8 mouse cellular contexts compared by ENCODE assay signal in genomic region chr2:69205791-69206351, GRCm38 (mm10). TPM values are rescaled to one million over a fixed set of nuclear protein-coding genes. Genes with fewer than 3 reads are reported as not detected.
A peak's percentile ranks its signal among the peaks of the same experiment; 100 is the strongest.
DNase-seq lines count a peak whose midpoint lies in the region; ATAC-seq lines count a peak whose summit lies in the region.

Spc25 (minus strand) TSS chr2:69206194.

- peak within 1 kb of the TSS; percentile 86 for H3K4me2 ChIP-seq in hindbrain, embryonic 12.5 days (replicated peaks)

- peak within 1 kb of the TSS; percentile 86 for H3K4me3 ChIP-seq in hindbrain, embryonic 12.5 days

- peaks cover 10% of the 10 kb centered on the region for H3K4me1 ChIP-seq in hindbrain, embryonic 12.5 days

- peak; percentile 99 for ATAC-seq in hindbrain, embryonic 12.5 days (ENCODE audit: low FRiP score)

- WGBS in hindbrain, embryonic 12.5 days, result under 1% methylated on average over 45 of the region's 46 CpGs

- H3K9ac ChIP-seq in hindbrain, embryonic 12.5 days, result peak within 1 kb of the TSS; percentile 71

- peak; percentile 96 for DNase-seq in NIH3T3 (ENCODE audit: low read depth)
- peak; percentile 93 for DNase-seq in cerebellum, postnatal 10 days
- peak; percentile 86 to 89 for DNase-seq in frontal cortex, postnatal 10 days (ENCODE audit: low spot score in 2 of 2)
- DNase-seq in layer of hippocampus, postnatal 14 days (ENCODE audit: low spot score in 2 of 2), result peak; percentile 81 to 94
- DNase-seq in lung, postnatal 14 days, result peak; percentile 90
- peak; percentile 75 for DNase-seq in retina, adult 2 months (ENCODE audit: low read depth, low spot score)
- peak; percentile 85 to 91 for DNase-seq in thymus, postnatal 36 days

- no peaks in the 10 kb centered on the region for H3K9me3 ChIP-seq in hindbrain, embryonic 12.5 days (replicated peaks)

- no peaks in the 10 kb centered on the region for H3K27me3 ChIP-seq in hindbrain, embryonic 12.5 days

- peak within 1 kb of the TSS; percentile 66 for H3K27ac ChIP-seq in hindbrain, embryonic 12.5 days

- H3K36me3 ChIP-seq in hindbrain, embryonic 12.5 days, result peaks cover 14% of the 10 kb centered on the region

RNA-seq across cellular contexts. Expression of gene Spc25, which starts in this region (rescaled TPM):
- polyA plus RNA-seq in hindbrain, embryonic 12.5 days (2016; fragmentation: Nextera tagmentation; extraction: Ambion mirVana), result 127 and 128 TPM in 2 replicates
- 1 to 10 TPM; 1.5 to 2.6 TPM for total RNA-seq in layer of hippocampus, postnatal 14 days (2021)

Comparison
In these comparisons a context has a peak if more than half of its experiments do, and no peak if none do; other contexts are left out.
1. Peak in every context shown above with its lines: DNase-seq, ATAC-seq, H3K4me3 ChIP-seq and H3K27ac ChIP-seq.